Mouse (Mus musculus): ENCODE measurements around the gene Ahr. TPM values are rescaled to one million over a fixed set of nuclear protein-coding genes. Genes with fewer than 3 reads are reported as not detected.

Ahr gene
- polyA plus RNA-seq, 1 experiment from 2014 or later: 5.5 TPM

- Histone ChIP-seq H3K27me3 (peaks cover 8% of the 10 kb centered on the region; the same call in 1 of the 2 replicates), H3K27ac (no peak overlapping the region), H3K4me1 (no peaks in the 10 kb centered on the region; the same call in 1 of the 2 replicates), H3K36me3 (no peaks in the 10 kb centered on the region), H3K9ac (no peak overlapping the region), H3K9me3 (replicated peaks) (no peaks in the 10 kb centered on the region), H3K4me3 (peak overlapping the region; percentile 71), H3K4me2 (replicated peaks) (peak overlapping the region; percentile 97)
- ATAC-seq (ENCODE audit: low FRiP score): no peak
Observed at GRCm38 (mm10) chr12:35533748-35534113, 1.1 kb downstream of the Ahr start.

- WGBS: 73% methylated on average over 5 of the region's 5 CpGs
- Histone ChIP-seq H3K4me2 (replicated peaks) (no peak overlapping the region), H3K27me3 (peaks cover 8% of the 10 kb centered on the region; the same call in 1 of the 2 replicates), H3K27ac (no peak overlapping the region), H3K4me1 (no peaks in the 10 kb centered on the region; the same call in 1 of the 2 replicates), H3K4me3 (no peak overlapping the region), H3K36me3 (no peaks in the 10 kb centered on the region), H3K9me3 (replicated peaks) (no peaks in the 10 kb centered on the region), H3K9ac (no peak overlapping the region)
- ATAC-seq (ENCODE audit: low FRiP score): no peak
Observed at GRCm38 (mm10) chr12:35533133-35533532, 1.7 kb downstream of the Ahr start.

- H3K9me3 ChIP-seq (replicated peaks): no peaks in the 10 kb centered on the region
- no peaks in the 10 kb centered on the region; the same call in 1 of the 2 replicates for H3K4me1 ChIP-seq
- no peak for ATAC-seq (ENCODE audit: low FRiP score)
- no peak overlapping the region for H3K27ac ChIP-seq
- WGBS: 22% methylated on average over 5 of the region's 5 CpGs
- peaks cover 8% of the 10 kb centered on the region; the same call in 1 of the 2 replicates for H3K27me3 ChIP-seq
- no peak overlapping the region for H3K9ac ChIP-seq
- H3K4me3 ChIP-seq: no peak overlapping the region
- no peaks in the 10 kb centered on the region for H3K36me3 ChIP-seq
- no peak overlapping the region for H3K4me2 ChIP-seq (replicated peaks)
Observed at GRCm38 (mm10) chr12:35532151-35532550, 2.7 kb downstream of the Ahr start.

GRCm38 (mm10) chr12:35530587-35530986 lies 4.3 kb downstream of the Ahr start:
- no peak overlapping the region for H3K9ac ChIP-seq
- H3K36me3 ChIP-seq: no peaks in the 10 kb centered on the region
- H3K4me3 ChIP-seq: no peak overlapping the region
- no peaks in the 10 kb centered on the region for H3K9me3 ChIP-seq (replicated peaks)
- no peak overlapping the region for H3K27ac ChIP-seq
- no peak overlapping the region for H3K4me2 ChIP-seq (replicated peaks)
- no peaks in the 10 kb centered on the region; the same call in 1 of the 2 replicates for H3K4me1 ChIP-seq
- ATAC-seq (ENCODE audit: low FRiP score): no peak
- peaks cover 8% of the 10 kb centered on the region; the same call in 1 of the 2 replicates for H3K27me3 ChIP-seq

- ATAC-seq (ENCODE audit: low FRiP score): no peak
Observed at GRCm38 (mm10) chr12:35527429-35527828, 7.4 kb downstream of the Ahr start.

GRCm38 (mm10) chr12:35522585-35523103 lies 12.2 kb downstream of the Ahr start:
- no peak overlapping the region for H3K4me2 ChIP-seq (replicated peaks)
- H3K9me3 ChIP-seq (replicated peaks): no peaks in the 10 kb centered on the region
- no peaks in the 10 kb centered on the region for H3K27me3 ChIP-seq
- 89% methylated on average over 9 of the region's 9 CpGs for WGBS
- H3K9ac ChIP-seq: no peak overlapping the region
- no peaks in the 10 kb centered on the region for H3K36me3 ChIP-seq
- H3K4me1 ChIP-seq: no peaks in the 10 kb centered on the region
- no peak for ATAC-seq (ENCODE audit: low FRiP score)
- H3K27ac ChIP-seq: no peak overlapping the region
- H3K4me3 ChIP-seq: no peak overlapping the region

More at GRCm38 (mm10) chr12:35527429-35527828, 7.4 kb downstream of the Ahr start:
- 86% methylated on average over 6 of the region's 6 CpGs for WGBS
- no peak overlapping the region for H3K9ac ChIP-seq
- no peaks in the 10 kb centered on the region for H3K36me3 ChIP-seq
- H3K27ac ChIP-seq: no peak overlapping the region
- no peak overlapping the region for H3K4me3 ChIP-seq
- no peaks in the 10 kb centered on the region for H3K9me3 ChIP-seq (replicated peaks)
- no peak overlapping the region for H3K4me2 ChIP-seq (replicated peaks)
- no peaks in the 10 kb centered on the region for H3K4me1 ChIP-seq
- no peaks in the 10 kb centered on the region for H3K27me3 ChIP-seq

- ATAC-seq (ENCODE audit: low FRiP score): no peak
- Histone ChIP-seq H3K4me2 (replicated peaks) (no peak overlapping the region), H3K9ac (no peak overlapping the region), H3K27me3 (no peaks in the 10 kb centered on the region), H3K4me3 (no peak overlapping the region), H3K27ac (no peak overlapping the region), H3K36me3 (no peaks in the 10 kb centered on the region), H3K4me1 (no peaks in the 10 kb centered on the region), H3K9me3 (replicated peaks) (no peaks in the 10 kb centered on the region)
- 88% methylated on average over 3 of the region's 3 CpGs for WGBS
Observed at GRCm38 (mm10) chr12:35515621-35516020, 19.2 kb downstream of the Ahr start.

GRCm38 (mm10) chr12:35514671-35515070 lies 20.2 kb downstream of the Ahr start:
- no peak for ATAC-seq (ENCODE audit: low FRiP score)
- 72% methylated on average over 2 of the region's 2 CpGs for WGBS
- H3K4me2 ChIP-seq (replicated peaks): no peak overlapping the region

GRCm38 (mm10) chr12:35510711-35511110 lies 24.1 kb downstream of the Ahr start:
- no peak overlapping the region for H3K4me2 ChIP-seq (replicated peaks)
- ATAC-seq (ENCODE audit: low FRiP score): no peak
- 90% methylated on average over 5 of the region's 5 CpGs for WGBS
- H3K27me3 ChIP-seq: no peaks in the 10 kb centered on the region
- H3K27ac ChIP-seq: no peak overlapping the region
- no peak overlapping the region for H3K9ac ChIP-seq
- no peaks in the 10 kb centered on the region for H3K4me1 ChIP-seq
- H3K9me3 ChIP-seq (replicated peaks): no peaks in the 10 kb centered on the region
- H3K4me3 ChIP-seq: no peak overlapping the region
- H3K36me3 ChIP-seq: no peaks in the 10 kb centered on the region

More at GRCm38 (mm10) chr12:35514671-35515070, 20.2 kb downstream of the Ahr start:
- no peak overlapping the region for H3K4me3 ChIP-seq
- H3K9ac ChIP-seq: no peak overlapping the region
- H3K36me3 ChIP-seq: no peaks in the 10 kb centered on the region
- no peaks in the 10 kb centered on the region for H3K4me1 ChIP-seq
- no peak overlapping the region for H3K27ac ChIP-seq
- no peaks in the 10 kb centered on the region for H3K9me3 ChIP-seq (replicated peaks)
- H3K27me3 ChIP-seq: no peaks in the 10 kb centered on the region

GRCm38 (mm10) chr12:35506383-35506782 lies 28.5 kb downstream of the Ahr start:
- 99% methylated on average over 2 of the region's 2 CpGs for WGBS
- H3K4me1 ChIP-seq: no peaks in the 10 kb centered on the region
- no peak overlapping the region for H3K4me2 ChIP-seq (replicated peaks)
- no peaks in the 10 kb centered on the region for H3K36me3 ChIP-seq
- H3K9ac ChIP-seq: no peak overlapping the region
- H3K27ac ChIP-seq: no peak overlapping the region
- no peak for ATAC-seq (ENCODE audit: low FRiP score)
- no peaks in the 10 kb centered on the region for H3K27me3 ChIP-seq
- H3K9me3 ChIP-seq (replicated peaks): no peaks in the 10 kb centered on the region
- no peak overlapping the region for H3K4me3 ChIP-seq

- no peak overlapping the region for H3K9ac ChIP-seq
- no peaks in the 10 kb centered on the region for H3K9me3 ChIP-seq (replicated peaks)
- no peaks in the 10 kb centered on the region for H3K36me3 ChIP-seq
- no peak for ATAC-seq (ENCODE audit: low FRiP score)
- no peak overlapping the region for H3K27ac ChIP-seq
- no peaks in the 10 kb centered on the region for H3K4me1 ChIP-seq
- WGBS: 88% methylated on average over 15 of the region's 15 CpGs
- no peak overlapping the region for H3K4me2 ChIP-seq (replicated peaks)
- H3K27me3 ChIP-seq: no peaks in the 10 kb centered on the region
- H3K4me3 ChIP-seq: no peak overlapping the region
Observed at GRCm38 (mm10) chr12:35504081-35504480, 30.8 kb downstream of the Ahr start.

- no peaks in the 10 kb centered on the region for H3K27me3 ChIP-seq
- 88% methylated on average over 7 of the region's 7 CpGs for WGBS
- no peak overlapping the region for H3K4me3 ChIP-seq
- no peak overlapping the region for H3K27ac ChIP-seq
- H3K36me3 ChIP-seq: no peaks in the 10 kb centered on the region
- no peak for ATAC-seq (ENCODE audit: low FRiP score)
- no peak overlapping the region for H3K4me2 ChIP-seq (replicated peaks)
- H3K9ac ChIP-seq: no peak overlapping the region
- H3K9me3 ChIP-seq (replicated peaks): no peaks in the 10 kb centered on the region
- H3K4me1 ChIP-seq: no peaks in the 10 kb centered on the region
Observed at GRCm38 (mm10) chr12:35503586-35503985, 31.3 kb downstream of the Ahr start.

GRCm38 (mm10) chr12:35501476-35501875 lies 33.4 kb downstream of the Ahr start:
- no peak overlapping the region for H3K9ac ChIP-seq
- H3K27me3 ChIP-seq: no peaks in the 10 kb centered on the region
- H3K4me1 ChIP-seq: no peaks in the 10 kb centered on the region
- ATAC-seq (ENCODE audit: low FRiP score): no peak
- WGBS: 19% methylated on average over 2 of the region's 2 CpGs
- H3K4me3 ChIP-seq: no peak overlapping the region
- H3K27ac ChIP-seq: no peak overlapping the region
- H3K36me3 ChIP-seq: no peaks in the 10 kb centered on the region
- H3K4me2 ChIP-seq (replicated peaks): no peak overlapping the region
- H3K9me3 ChIP-seq (replicated peaks): no peaks in the 10 kb centered on the region

Data from hindbrain, embryonic 12.5 days (tissue).